Mouse (Mus musculus) kidney, adult 2 months (tissue): Measurements from ENCODE around the gene Hoxd13. TPM values are rescaled to one million over a fixed set of nuclear protein-coding genes. Genes with fewer than 3 reads are reported as not detected.

Experiments
- DNase-seq: peaks from one replicate; pipeline ENCODE4 v3.0.0; 2021
- H3K27ac ChIP-seq: fragments of 200-500 bp; 2 replicates; pipeline ENCODE4 v1.5.1; 2012; ENCODE audit warnings: low read depth, low read length, control low read depth, inconsistent platforms; ENCODE audit not compliant: insufficient read depth
- H3K27me3 ChIP-seq: fragments of 200-500 bp; replicated peaks from 2 replicates; pipeline ENCODE4 v1.6.1; 2012; ENCODE audit warnings: mild to moderate bottlenecking, moderate library complexity, low read length, inconsistent platforms; ENCODE audit not compliant: control insufficient read depth, insufficient read depth
- H3K36me3 ChIP-seq: fragments of 200-500 bp; 2 replicates; pipeline ENCODE4 v1.6.1; 2012; ENCODE audit warnings: mild to moderate bottlenecking, moderate library complexity, low read length, inconsistent platforms; ENCODE audit not compliant: control insufficient read depth, insufficient read depth
- H3K4me1 ChIP-seq: fragments of 200-500 bp; 2 replicates; pipeline ENCODE4 v1.6.1; 2011; ENCODE audit warnings: low read length; ENCODE audit not compliant: control insufficient read depth, insufficient read depth
- H3K4me3 ChIP-seq: fragments of 200-500 bp; 2 replicates; pipeline ENCODE4 v1.5.1; 2011; ENCODE audit warnings: mild to moderate bottlenecking, low read depth, low read length, control low read depth; ENCODE audit not compliant: insufficient read depth
- CTCF ChIP-seq: fragments of 200-500 bp; conservative IDR thresholded peaks from 2 replicates; pipeline ENCODE4 v1.5.1; 2011; ENCODE audit warnings: low read depth, mild to moderate bottlenecking, control low read depth, low read length, moderate library complexity, mixed read lengths; ENCODE audit not compliant: insufficient read depth, insufficient read length
- POLR2A ChIP-seq: fragments of 200-500 bp; IDR thresholded peaks from one replicate; pipeline ENCODE4 v1.6.1; 2011; ENCODE audit warnings: low read depth, low read length, control low read depth
- WGBS: fragments of 180-500 bp; shearing (Covaris S2); methylation state at CpG from one replicate; pipeline ENCODE4 v1.1.7; 2018; 5-methylcytosine and 5-hydroxymethylcytosine counted together
- polyA plus RNA-seq: library from polyadenylated mRNA; depleted of rRNA; stranded (reverse); fragments of >200 nt; gene quantifications from 2 replicates; pipeline ENCODE4 v1.2.3, GENCODE M21; 2012

Gene Hoxd13
- polyA plus RNA-seq, 1 experiment, result not detected

GRCm38 (mm10) chr2:74697567-74698121 lies 29.5 kb downstream of the Hoxd13 start, which contains the start of gene Hoxd9:
Gene Hoxd9, plus strand, starts transcription at chr2:74697727.
- WGBS, result under 1% methylated on average over 43 of the region's 43 CpGs
- TF ChIP-seq CTCF (no peak), POLR2A (peak; percentile 61)
- peak; percentile 91 for DNase-seq
- peak within 1 kb of the TSS; percentile 94 for H3K27ac ChIP-seq
- no peaks in the 10 kb centered on the region for H3K27me3 ChIP-seq
- H3K4me3 ChIP-seq, result peak within 1 kb of the TSS; percentile 84
- H3K4me1 ChIP-seq, result no peaks in the 10 kb centered on the region
- H3K36me3 ChIP-seq, result no peaks in the 10 kb centered on the region

GRCm38 (mm10) chr2:74698201-74699052 lies 30.3 kb downstream of the Hoxd13 start:
- no peaks in the 10 kb centered on the region for H3K27me3 ChIP-seq
- no peaks in the 10 kb centered on the region for H3K36me3 ChIP-seq
- DNase-seq, result peak; percentile 57
- H3K27ac ChIP-seq, result peak overlapping the region; percentile 94
- H3K4me3 ChIP-seq, result peak overlapping the region; percentile 84
- H3K4me1 ChIP-seq, result no peaks in the 10 kb centered on the region
- no peak for TF ChIP-seq CTCF
- no peak for TF ChIP-seq POLR2A
- 2% methylated on average over 82 of the region's 86 CpGs for WGBS

- Histone ChIP-seq H3K4me3 (peak overlapping the region; percentile 84), H3K27ac (peak overlapping the region; percentile 94)
- no peak for TF ChIP-seq POLR2A
- TF ChIP-seq CTCF, result no peak
These were observed 30.9 kb downstream of the Hoxd13 start for GRCm38 (mm10) chr2:74699053-74699430.

GRCm38 (mm10) chr2:74699664-74700545 lies 31.8 kb downstream of the Hoxd13 start:
- TF ChIP-seq POLR2A (no peak), CTCF (no peak)
- no peaks in the 10 kb centered on the region for H3K36me3 ChIP-seq
- peak overlapping the region; percentile 94 for H3K27ac ChIP-seq
- no peak for DNase-seq
- H3K4me1 ChIP-seq, result no peaks in the 10 kb centered on the region
- H3K4me3 ChIP-seq, result peak overlapping the region; percentile 84
- no peaks in the 10 kb centered on the region for H3K27me3 ChIP-seq
- WGBS, result 39% methylated on average over 23 of the region's 23 CpGs

More at GRCm38 (mm10) chr2:74699053-74699430, 30.9 kb downstream of the Hoxd13 start:
- WGBS, result 12% methylated on average over 17 of the region's 17 CpGs
- H3K36me3 ChIP-seq, result no peaks in the 10 kb centered on the region
- H3K27me3 ChIP-seq, result no peaks in the 10 kb centered on the region
- no peaks in the 10 kb centered on the region for H3K4me1 ChIP-seq
- DNase-seq, result peak; percentile 46

- 48% methylated on average over 22 of the region's 22 CpGs for WGBS
- no peaks in the 10 kb centered on the region for H3K27me3 ChIP-seq
- no peaks in the 10 kb centered on the region for H3K36me3 ChIP-seq
- H3K4me3 ChIP-seq, result peak overlapping the region; percentile 84
- no peak for TF ChIP-seq POLR2A
- TF ChIP-seq CTCF, result no peak
- H3K27ac ChIP-seq, result peak overlapping the region; percentile 94
- DNase-seq, result peak; percentile 75
- no peaks in the 10 kb centered on the region for H3K4me1 ChIP-seq
These were observed 32.5 kb downstream of the Hoxd13 start for GRCm38 (mm10) chr2:74700546-74701112.

- H3K4me3 ChIP-seq, result peak overlapping the region; percentile 32
- H3K36me3 ChIP-seq, result no peaks in the 10 kb centered on the region
- TF ChIP-seq CTCF (peak; percentile 89), POLR2A (no peak)
- DNase-seq, result peak; percentile 89
- peak overlapping the region; percentile 90 for H3K27ac ChIP-seq
- H3K4me1 ChIP-seq, result no peaks in the 10 kb centered on the region
- WGBS, result 20% methylated on average over 17 of the region's 17 CpGs
- H3K27me3 ChIP-seq, result no peaks in the 10 kb centered on the region
These were observed 34.1 kb downstream of the Hoxd13 start for GRCm38 (mm10) chr2:74701949-74702819.
